Mouse (Mus musculus) induced T-regulatory cell, adult 2 months (primary cell): Measurements from ENCODE around the gene Kif26b.

ENCODE experiments used
- DNase-seq: peaks from one replicate; pipeline ENCODE4 v3.0.0-alpha.2; 2012; ENCODE audit warnings: low read depth

Kif26b gene

GRCm38 (mm10) chr1:178528431-178529351, at the start of gene Kif26b:
Kif26b (plus strand) TSS chr1:178529125.
- peak; percentile 29 for DNase-seq

DNA sequence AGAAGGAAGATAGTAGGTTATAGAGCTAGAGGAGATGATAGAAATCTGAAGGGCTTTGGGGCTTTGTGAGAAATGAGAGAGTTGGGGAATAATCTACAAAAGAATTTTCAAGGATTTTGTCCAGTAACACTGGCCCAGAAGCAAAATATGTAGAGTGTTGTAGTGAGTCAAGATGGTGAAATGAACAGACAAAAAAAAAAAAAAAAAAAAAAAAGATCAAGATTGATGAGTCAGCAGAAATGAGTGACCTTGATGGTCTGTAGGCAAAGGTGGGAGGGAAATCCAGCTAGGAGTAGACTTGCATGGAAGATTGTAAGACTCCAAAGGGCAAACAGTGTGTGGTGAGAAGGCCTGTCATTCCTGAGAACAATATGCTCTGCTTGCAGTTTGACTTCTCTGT, 45.1 kb upstream of the Kif26b start:
- DNase-seq, result no peak

- DNase-seq, result no peak
Measured at GRCm38 (mm10) chr1:178485138-178485867, 43.6 kb upstream of the Kif26b start.

- no peak for DNase-seq
Measured at GRCm38 (mm10) chr1:178485868-178486220, 43.1 kb upstream of the Kif26b start.

- DNase-seq, result no peak
Measured at GRCm38 (mm10) chr1:178486828-178487227, 42.1 kb upstream of the Kif26b start.

- DNase-seq, result no peak
Measured at GRCm38 (mm10) chr1:178489127-178489526, 39.8 kb upstream of the Kif26b start.

GRCm38 (mm10) chr1:178491733-178492132, 37.2 kb upstream of the Kif26b start:
- DNase-seq, result no peak

- no peak for DNase-seq
Measured at GRCm38 (mm10) chr1:178492493-178492892, 36.4 kb upstream of the Kif26b start.

DNA sequence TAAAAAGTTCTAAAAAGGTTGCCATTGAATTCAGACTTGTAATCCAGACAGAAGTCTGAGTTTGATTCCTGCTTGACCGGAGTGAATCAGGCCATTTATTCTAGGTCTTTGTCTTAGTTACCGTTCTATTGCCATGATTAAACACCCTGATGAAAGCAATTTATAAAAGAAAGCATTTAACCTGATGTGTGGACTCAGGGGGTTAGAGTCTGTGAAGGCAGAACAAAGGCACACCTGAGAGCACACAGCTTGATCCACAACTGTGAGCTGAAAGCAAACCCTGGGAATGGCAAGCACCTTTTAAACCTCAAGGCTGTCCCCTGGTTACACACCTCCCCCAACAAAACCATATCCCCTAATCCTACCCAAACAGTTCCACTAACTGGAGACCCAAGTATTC, 32.7 kb upstream of the Kif26b start:
- DNase-seq, result no peak

- peak; percentile 42 for DNase-seq
Measured at GRCm38 (mm10) chr1:178496841-178497240, 32.1 kb upstream of the Kif26b start.

DNA sequence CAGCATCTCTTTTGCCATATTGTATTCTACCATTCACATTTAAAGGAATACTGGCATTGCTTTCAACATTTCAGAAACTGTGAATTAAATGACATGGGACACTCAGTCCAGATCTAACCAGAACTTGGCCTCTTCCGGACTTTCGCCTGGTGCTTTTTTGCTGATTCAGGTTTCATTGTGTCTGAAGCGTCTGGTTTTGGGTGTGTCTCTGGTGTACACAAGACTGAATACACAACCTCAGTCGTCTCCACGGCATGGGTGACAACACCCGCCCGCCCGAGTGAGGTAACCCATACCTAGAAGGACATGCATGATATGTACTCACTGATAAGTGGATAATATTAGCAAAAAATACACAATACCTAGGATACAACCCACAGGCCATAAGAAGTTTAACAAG, 22.0 kb upstream of the Kif26b start:
- DNase-seq, result no peak

DNA sequence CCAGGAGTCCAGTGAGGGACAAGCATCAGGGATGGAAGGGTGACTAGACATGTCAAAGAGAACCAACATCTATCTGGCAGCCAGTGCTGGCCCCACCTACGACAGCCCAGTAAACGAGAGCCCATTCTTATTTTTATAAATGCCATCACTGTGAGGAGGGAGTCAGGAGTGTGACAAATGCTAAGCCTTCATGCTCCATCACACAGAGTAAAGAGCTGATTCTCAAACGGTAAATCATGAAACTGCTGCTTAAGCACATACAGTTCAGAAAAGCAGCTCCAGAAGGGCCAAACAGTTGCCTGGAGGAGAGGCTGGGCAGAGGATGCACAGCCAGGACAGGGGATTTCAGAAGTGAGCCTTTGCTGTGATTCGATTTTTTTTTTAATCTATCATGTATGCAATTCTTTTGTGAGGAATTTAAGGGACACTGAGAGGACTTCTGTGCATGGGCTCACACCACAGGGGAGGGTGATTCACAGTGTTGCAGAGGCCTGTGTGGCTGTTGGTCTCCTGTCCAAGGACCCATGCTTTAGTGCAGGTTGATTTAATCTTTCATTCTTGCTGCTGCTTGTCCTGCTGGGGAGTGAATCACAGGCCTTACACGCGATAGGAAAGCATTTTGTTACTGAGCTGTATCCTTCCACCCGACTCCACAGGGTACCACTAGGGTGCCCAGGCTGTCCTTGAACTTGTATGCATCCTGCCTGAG, 16.4 kb upstream of the Kif26b start:
- DNase-seq, result no peak

DNA sequence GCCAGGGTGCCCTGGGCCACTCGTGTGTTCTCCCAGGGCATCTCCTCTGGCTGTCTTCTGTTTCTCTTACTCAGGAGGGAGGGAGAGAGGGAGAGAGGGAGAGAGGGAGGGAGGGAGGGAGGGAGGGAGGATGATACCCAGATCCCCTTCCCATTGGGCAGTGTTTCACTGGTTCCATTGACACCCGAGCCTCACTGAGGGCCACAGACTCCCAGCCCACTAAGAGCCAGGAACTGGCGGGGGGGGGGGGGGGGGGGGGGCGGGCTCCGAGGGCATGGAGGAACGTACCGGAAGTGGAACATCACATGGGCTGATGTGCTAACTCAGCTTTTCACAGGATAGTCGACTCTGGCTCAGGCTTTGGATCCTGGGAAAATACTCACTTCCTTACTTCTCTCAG, 15.0 kb upstream of the Kif26b start:
- DNase-seq, result no peak

GRCm38 (mm10) chr1:178515839-178516238, 13.1 kb upstream of the Kif26b start:
- no peak for DNase-seq

GRCm38 (mm10) chr1:178522389-178522788, 6.5 kb upstream of the Kif26b start:
- DNase-seq, result no peak

GRCm38 (mm10) chr1:178523152-178523551, 5.8 kb upstream of the Kif26b start:
- DNase-seq, result no peak

- DNase-seq, result peak; percentile 87
Measured at GRCm38 (mm10) chr1:178527185-178527546, 1.8 kb upstream of the Kif26b start.

DNA sequence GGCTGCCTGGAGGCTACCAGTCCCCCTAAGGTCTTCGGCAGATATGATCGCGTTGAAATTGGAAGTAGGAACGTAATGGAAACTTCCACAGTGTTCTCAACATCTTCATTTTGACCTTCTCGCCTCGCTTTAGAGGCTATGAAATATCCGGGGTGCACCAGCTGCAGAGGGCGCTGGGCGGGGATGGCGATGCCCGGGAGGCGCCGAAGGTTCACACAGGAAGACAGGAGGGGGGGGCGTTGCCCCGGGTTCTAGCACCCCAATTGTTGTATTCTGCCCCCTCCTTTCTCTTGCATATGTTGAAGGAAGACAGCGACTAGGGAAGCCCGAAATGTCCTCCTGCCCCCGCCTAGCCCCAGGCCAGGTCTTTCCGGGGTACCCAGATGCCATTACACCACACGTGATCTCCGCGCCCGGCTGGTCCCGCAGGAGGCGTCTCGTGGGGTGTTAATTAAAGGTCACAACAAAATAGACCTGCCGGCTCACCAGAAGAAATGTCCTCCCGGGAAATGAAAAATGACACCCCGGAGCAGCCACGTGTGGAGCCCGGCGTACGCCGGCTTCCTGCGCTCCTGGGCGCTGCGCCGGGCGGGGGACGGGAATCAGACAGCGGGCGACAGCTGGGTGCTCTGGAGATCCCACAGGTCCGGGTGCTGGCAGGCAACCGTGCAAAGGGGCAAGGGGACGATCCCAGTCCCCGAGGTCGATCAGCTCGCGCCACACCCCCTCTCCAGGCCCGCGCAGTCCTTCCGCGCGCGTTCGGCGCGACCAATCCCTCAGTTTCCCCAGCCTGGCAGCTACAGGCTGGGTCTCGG, 1.2 kb upstream of the Kif26b start:
- no peak for DNase-seq

DNA sequence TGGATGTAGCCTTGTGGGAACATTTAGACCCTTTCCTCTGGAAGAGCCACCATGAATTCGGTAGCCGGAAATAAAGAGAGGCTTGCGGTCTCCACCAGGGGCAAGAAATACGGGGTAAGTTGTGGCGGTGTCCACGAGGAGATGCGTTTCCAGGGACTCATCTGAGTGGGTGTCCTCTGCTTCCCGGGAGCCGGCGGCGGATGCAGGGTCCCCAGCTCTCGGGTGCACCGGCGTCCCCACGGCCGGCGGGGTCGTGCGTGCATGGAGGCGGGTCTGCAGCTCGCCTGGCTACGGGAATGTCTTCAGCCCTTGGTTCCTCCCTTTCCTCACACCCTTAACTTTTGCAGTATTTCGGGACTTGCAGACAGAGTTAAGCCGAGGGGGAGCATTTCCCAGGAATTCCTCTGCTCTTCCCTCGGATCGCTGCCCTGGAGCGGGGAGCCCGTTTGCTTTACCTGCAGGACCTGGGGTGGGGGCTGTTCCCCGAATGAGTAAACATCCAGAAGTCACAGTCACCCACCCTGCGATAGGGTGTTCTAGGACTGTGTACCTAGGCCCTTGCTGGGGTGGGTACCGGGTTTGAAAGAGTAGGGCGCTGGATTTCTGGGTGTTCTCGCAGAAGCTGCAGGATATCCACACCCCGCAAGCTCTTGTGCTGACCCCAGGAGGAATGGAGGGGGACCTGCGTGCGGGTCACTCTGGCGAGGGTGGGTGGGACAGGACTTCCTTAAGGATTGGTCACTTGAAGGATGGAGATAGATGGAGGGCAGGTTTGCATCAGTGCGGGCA, 781 bp downstream of the Kif26b start:
- peak; percentile 17 for DNase-seq

GRCm38 (mm10) chr1:178530301-178531078, 1.6 kb downstream of the Kif26b start:
- DNase-seq, result peak; percentile 59
